Mouse (Mus musculus): ENCODE results near the gene Gm8281. TPM values are rescaled to one million over a fixed set of nuclear protein-coding genes. Genes with fewer than 3 reads are reported as not detected.
"Not testable (repeated sequence)": the region's sequence is repeated elsewhere in the genome, so short reads cannot be mapped to it uniquely, and the experiment has no call there.

The Gm8281 gene
- 1 to 10 TPM; 4.0 to 5.6 TPM for polyA plus RNA-seq (2017; shearing (Covaris generic))

GRCm38 (mm10) chr14:5070611-5071490, at the start of gene Gm8281:
Gene Gm8281, plus strand, starts transcription at chr14:5071040.
- ATAC-seq: not testable (repeated sequence)

GRCm38 (mm10) chr14:5050329-5050728, 20.5 kb upstream of the Gm8281 start, which contains the start of gene 4930555G01Rik:
Gene 4930555G01Rik, plus strand, starts transcription at chr14:5050629.
- not testable (repeated sequence) for ATAC-seq

- ATAC-seq: not testable (repeated sequence)
Observed at GRCm38 (mm10) chr14:5131219-5131618, 60.4 kb downstream of the Gm8281 start, which contains the start of gene Gm8279. Gene Gm8279, plus strand, starts transcription at chr14:5131519.

Other genes with a start within 250 kb of the Gm8281 start
- not detected for gene Gm3269, start 232.9 kb upstream of the Gm8281 start, polyA plus RNA-seq (2017; shearing (Covaris generic))
- gene Gm3264, start 215.5 kb upstream of the Gm8281 start, polyA plus RNA-seq (2017; shearing (Covaris generic)): under 1 TPM in 1 of 2 experiments, not detected in 1; 0.90 TPM
- gene Gm3278, start 178.6 kb upstream of the Gm8281 start, polyA plus RNA-seq (2017; shearing (Covaris generic)): not detected
- gene Gm8297, start 87.1 kb upstream of the Gm8281 start, polyA plus RNA-seq (2017; shearing (Covaris generic)): under 1 TPM in 1 of 2 experiments, not detected in 1; 0.31 TPM
- gene Gm3298, start 55.1 kb upstream of the Gm8281 start, polyA plus RNA-seq (2017; shearing (Covaris generic)): not detected
- not detected for gene 4930555G01Rik, start 20.4 kb upstream of the Gm8281 start, polyA plus RNA-seq (2017; shearing (Covaris generic))
- gene Gm8279, start 60.5 kb downstream of the Gm8281 start, polyA plus RNA-seq (2017; shearing (Covaris generic)): not detected
- not detected for gene Gm3317, start 93.5 kb downstream of the Gm8281 start, polyA plus RNA-seq (2017; shearing (Covaris generic))
- gene Gm8271, start 114.8 kb downstream of the Gm8281 start, polyA plus RNA-seq (2017; shearing (Covaris generic)): not detected
- not detected for gene Gm3526, start 189.5 kb downstream of the Gm8281 start, polyA plus RNA-seq (2017; shearing (Covaris generic))